Mouse (Mus musculus) liver, postnatal 0 days (tissue): Measurements from ENCODE around the gene Ddc.

Experiments used
- CTCF ChIP-seq: sonication (generic); IDR thresholded peaks from 2 replicates; pipeline ENCODE4 v1.5.1; 2016; ENCODE audit warnings: antibody characterized with exemption, low read depth
- EP300 ChIP-seq: IDR thresholded peaks from 2 replicates; pipeline ENCODE4 v1.6.1; 2016; ENCODE audit warnings: antibody characterized with exemption, low read depth, mild to moderate bottlenecking

DNA sequence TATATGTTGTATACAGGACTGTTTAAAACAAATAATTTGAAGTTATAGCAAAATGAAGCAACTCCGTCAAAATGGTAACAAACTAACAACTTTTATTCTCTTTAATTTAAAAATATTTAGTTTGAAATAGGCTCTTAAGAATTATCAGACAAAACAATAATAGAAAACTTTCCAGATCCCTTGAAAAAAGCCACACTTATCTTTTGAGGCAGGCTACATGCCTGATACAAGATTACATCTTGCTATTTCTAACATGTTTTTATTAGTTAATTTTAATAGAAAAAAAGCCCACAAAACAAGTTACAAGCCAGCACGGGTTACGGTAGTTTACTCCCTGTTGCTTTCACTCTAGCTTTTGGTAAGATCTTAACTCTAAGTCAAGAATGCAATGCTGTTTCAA, 97.6 kb downstream of the Ddc start:
- TF ChIP-seq EP300 (no peak), CTCF (no peak)
